Mouse (Mus musculus) adrenal gland, postnatal 25 days (tissue): ENCODE data around the gene Smarcd2. TPM values are rescaled to one million over a fixed set of nuclear protein-coding genes. Genes with fewer than 3 reads are reported as not detected.
"Not testable (repeated sequence)": the region's sequence is repeated elsewhere in the genome, so short reads cannot be mapped to it uniquely, and the experiment has no call there.

Source experiments
- DNase-seq: peaks from one replicate; pipeline ENCODE4 v3.0.0; 2021; ENCODE audit warnings: mixed read lengths
- total RNA-seq: library from RNA; stranded (reverse); gene quantifications from 2 replicates; pipeline ENCODE4 v1.2.3, GENCODE M21; 2021

The Smarcd2 gene
- total RNA-seq, 1 experiment from 2014 or later: 114 TPM

GRCm38 (mm10) chr11:106233978-106234377 is 38.8 kb downstream of the Smarcd2 start:
- DNase-seq: not testable (repeated sequence)

- no peak for DNase-seq
Measured at GRCm38 (mm10) chr11:106220603-106221002, 52.2 kb downstream of the Smarcd2 start.

GRCm38 (mm10) chr11:106216730-106217490 is 55.9 kb downstream of the Smarcd2 start, which contains the start of gene Ddx42:
Ddx42 (plus strand) TSS chr11:106216926.
- peak; percentile 89 for DNase-seq

GRCm38 (mm10) chr11:106215927-106216729 is 56.6 kb downstream of the Smarcd2 start, which contains the start of gene Ccdc47:
Ccdc47 (minus strand) TSS chr11:106216344.
- peak; percentile 90 for DNase-seq

GRCm38 (mm10) chr11:106215450-106215859 is 57.3 kb downstream of the Smarcd2 start:
- DNase-seq: no peak

- DNase-seq: no peak
Measured at GRCm38 (mm10) chr11:106214856-106215255, 57.9 kb downstream of the Smarcd2 start.

Other genes starting within 250 kb of the Smarcd2 start
- 43.7 and 58.4 TPM in 2 replicates for gene Dcaf7, start 236.1 kb downstream of the Smarcd2 start, total RNA-seq
- 28.5 and 36.0 TPM in 2 replicates for gene Taco1, start 206.9 kb downstream of the Smarcd2 start, total RNA-seq
- 35.2 and 50.6 TPM in 2 replicates for gene Map3k3, start 188.4 kb downstream of the Smarcd2 start, total RNA-seq
- gene Gm10840, start 112.1 kb downstream of the Smarcd2 start, total RNA-seq: not detected in 2 replicates
- gene Limd2, start 112.1 kb downstream of the Smarcd2 start, total RNA-seq: 10.6 and 16.4 TPM in 2 replicates
- gene Strada, start 70.8 kb downstream of the Smarcd2 start, total RNA-seq: 9.8 and 19.1 TPM in 2 replicates
- gene Ccdc47, start 56.6 kb downstream of the Smarcd2 start, total RNA-seq: 122 and 172 TPM in 2 replicates
- gene Ddx42, start 56.0 kb downstream of the Smarcd2 start, total RNA-seq: 57.1 and 64.5 TPM in 2 replicates
- gene Ftsj3, start 16.9 kb downstream of the Smarcd2 start, total RNA-seq: 52.5 and 72.1 TPM in 2 replicates
- 150 and 151 TPM in 2 replicates for gene Psmc5, start 16.8 kb downstream of the Smarcd2 start, total RNA-seq
- 0.36 TPM in 1 of 2 replicates, not detected in the other for gene Tcam1, start 3.7 kb upstream of the Smarcd2 start, total RNA-seq
- not detected in 2 replicates for gene Gh, start 28.9 kb upstream of the Smarcd2 start, total RNA-seq
- gene Cd79b, start 41.8 kb upstream of the Smarcd2 start, total RNA-seq: 1.0 and 1.4 TPM in 2 replicates
- 0.03 TPM in 1 of 2 replicates, not detected in the other for gene Scn4a, start 80.3 kb upstream of the Smarcd2 start, total RNA-seq
- gene Prr29, start 92.5 kb upstream of the Smarcd2 start, total RNA-seq: not detected in 2 replicates
- 16.4 and 17.6 TPM in 2 replicates for gene Icam2, start 115.1 kb upstream of the Smarcd2 start, total RNA-seq
- 107 and 122 TPM in 2 replicates for gene Ern1, start 214.9 kb upstream of the Smarcd2 start, total RNA-seq